Comparison of ENCODE assay signal across 10 mouse cellular contexts in the genomic region with DNA sequence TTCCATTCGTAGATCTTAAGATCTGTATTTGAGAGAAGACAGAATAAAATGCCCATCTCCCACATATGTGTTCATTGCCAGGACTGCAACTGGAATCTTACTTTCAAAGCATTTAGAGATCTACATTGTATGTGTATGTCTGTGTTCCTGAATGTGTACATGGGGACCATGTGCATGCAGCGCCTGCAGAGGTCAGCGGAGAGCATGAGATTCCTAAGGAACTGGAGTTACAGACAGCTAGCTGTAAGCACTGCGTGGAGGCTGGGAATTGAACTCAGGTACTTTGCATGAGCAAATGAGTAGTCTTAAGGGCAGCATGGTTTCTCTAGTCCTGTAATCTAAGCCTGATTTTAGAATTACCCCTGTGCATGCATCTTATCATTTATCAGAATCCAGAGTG.
DNase-seq lines count a peak whose midpoint lies in the region; ATAC-seq and TF ChIP-seq lines count a peak whose summit lies in the region.
"Had no signal": no experiment of that assay in that cellular context is flagged by ENCODE, and none has a peak within 500 bp of the region (broad histone marks: within the 10 kb centered on the region; RNA-seq: fewer than 3 reads in every experiment).

No protein-coding gene starts in this region.

- DNase-seq in adrenal gland, postnatal 10 days, result peak; percentile 26
- no peak for DNase-seq in adrenal gland, adult 2 months
- peak; percentile 15 for DNase-seq in hindbrain, postnatal 0 days (ENCODE audit: low spot score)
- no peak for DNase-seq in hindbrain, embryonic 14.5 days (ENCODE audit: low spot score)
- DNase-seq in right cerebral cortex, postnatal 4 days, result peak; percentile 7
- no peak for DNase-seq in right cerebral cortex, postnatal 25 days
- no peak for DNase-seq in ovary, postnatal 10 days (ENCODE audit: low spot score)
- no peak for DNase-seq in layer of hippocampus, postnatal 14 days (ENCODE audit: low spot score in 2 of 2)

- no peak overlapping the region for H3K9ac ChIP-seq in hindbrain, postnatal 0 days (replicated peaks; ENCODE audit: low read length)
- H3K9ac ChIP-seq in hindbrain, embryonic 14.5 days, result no peak overlapping the region
- H3K9ac ChIP-seq: heart, embryonic 12.5 days; neural tube, embryonic 12.5 days had no signal

- WGBS in hindbrain, postnatal 0 days, result 77% methylated on average over 4 of the region's 4 CpGs
- WGBS in hindbrain, embryonic 14.5 days, result 73% methylated on average over 4 of the region's 4 CpGs

- no peak overlapping the region for H3K4me3 ChIP-seq in hindbrain, postnatal 0 days (ENCODE audit: low read length)
- H3K4me3 ChIP-seq in hindbrain, embryonic 14.5 days (replicated peaks; ENCODE audit: low read length), result no peak overlapping the region
- H3K4me3 ChIP-seq: heart, embryonic 12.5 days; neural tube, embryonic 12.5 days had no signal

- no peaks in the 10 kb centered on the region for H3K9me3 ChIP-seq in hindbrain, postnatal 0 days (ENCODE audit: low read length)
- H3K9me3 ChIP-seq in hindbrain, embryonic 14.5 days (ENCODE audit: control insufficient read depth, low read length), result no peaks in the 10 kb centered on the region
- H3K9me3 ChIP-seq: heart, embryonic 12.5 days; neural tube, embryonic 12.5 days had no signal

- H3K27me3 ChIP-seq in hindbrain, postnatal 0 days (ENCODE audit: insufficient read depth, low read length), result no peaks in the 10 kb centered on the region
- no peaks in the 10 kb centered on the region for H3K27me3 ChIP-seq in hindbrain, embryonic 14.5 days (ENCODE audit: control insufficient read depth, insufficient read depth, low read length)
- H3K27me3 ChIP-seq: heart, embryonic 12.5 days; neural tube, embryonic 12.5 days had no signal

- H3K4me2 ChIP-seq in hindbrain, postnatal 0 days (ENCODE audit: low read depth, low read length), result no peak overlapping the region
- no peak overlapping the region for H3K4me2 ChIP-seq in hindbrain, embryonic 14.5 days (replicated peaks)
- H3K4me2 ChIP-seq: heart, embryonic 12.5 days; neural tube, embryonic 12.5 days had no signal

- no peaks in the 10 kb centered on the region for H3K36me3 ChIP-seq in hindbrain, postnatal 0 days (ENCODE audit: insufficient read depth, low read length)
- no peaks in the 10 kb centered on the region for H3K36me3 ChIP-seq in hindbrain, embryonic 14.5 days (replicated peaks; ENCODE audit: control insufficient read depth, insufficient read depth)
- H3K36me3 ChIP-seq: heart, embryonic 12.5 days; neural tube, embryonic 12.5 days had no signal

- no peak for ATAC-seq in hindbrain, postnatal 0 days
- no peak; the same call in 1 of the 2 replicates for ATAC-seq in hindbrain, embryonic 14.5 days (ENCODE audit: low FRiP score)

- peak; percentile 50 for TF ChIP-seq CTCF in hindbrain, postnatal 0 days (IDR thresholded peaks at IDR 0.05; ENCODE audit: low read depth)

- no peaks in the 10 kb centered on the region for H3K4me1 ChIP-seq in hindbrain, postnatal 0 days (ENCODE audit: insufficient read depth, low read length)
- no peaks in the 10 kb centered on the region for H3K4me1 ChIP-seq in hindbrain, embryonic 14.5 days (replicated peaks; ENCODE audit: control insufficient read depth, insufficient read depth, low read length)
- H3K4me1 ChIP-seq: neural tube, embryonic 12.5 days had no signal

- H3K27ac ChIP-seq in hindbrain, postnatal 0 days, result no peak overlapping the region
- no peak overlapping the region for H3K27ac ChIP-seq in hindbrain, embryonic 14.5 days
- H3K27ac ChIP-seq: neural tube, embryonic 12.5 days had no signal

Comparison
In these comparisons a context has a peak if more than half of its experiments do, and no peak if none do; other contexts are left out.
1. DNase-seq: peak in adrenal gland, postnatal 10 days (single experiment), hindbrain, postnatal 0 days (single experiment) and right cerebral cortex, postnatal 4 days (single experiment); none in adrenal gland, adult 2 months (single experiment), hindbrain, embryonic 14.5 days (single experiment), right cerebral cortex, postnatal 25 days (single experiment), ovary, postnatal 10 days (single experiment) and layer of hippocampus, postnatal 14 days (0 of 2).